Mouse (Mus musculus) activated CD4-positive, CD25-positive, alpha-beta regulatory T cell (primary cell): ENCODE results near the gene Ngdn. TPM values are rescaled to one million over a fixed set of nuclear protein-coding genes. Genes with fewer than 3 reads are reported as not detected.

Source experiments
- polyA plus RNA-seq, 2 experiments: library from polyadenylated mRNA; unstranded; fragments of 100-300 nt; shearing (Covaris generic); gene quantifications; one replicate each; pipeline ENCODE4 v1.2.1; 2017

Gene Ngdn
- 100 to 1,000 TPM; 108 to 134 TPM for polyA plus RNA-seq

GRCm38 (mm10) chr14:55014991-55015766 is at the start of gene Ngdn:
TSS of gene Ngdn (plus strand) at chr14:55015454.

GRCm38 (mm10) chr14:54966320-54966977 is 48.8 kb upstream of the Ngdn start, which contains the start of gene Myh6:
TSS of gene Myh6 (minus strand) at chr14:54966927.

GRCm38 (mm10) chr14:54976633-54977032 is 38.6 kb upstream of the Ngdn start, which contains the start of gene Gm17428:
TSS of gene Gm17428 (plus strand) at chr14:54976933.

GRCm38 (mm10) chr14:54994136-54994868 is 21.0 kb upstream of the Ngdn start, which contains the start of gene Myh7:
TSS of gene Myh7 (minus strand) at chr14:54994626.

Other genes with a start within 250 kb of the Ngdn start
- under 1 TPM; 0.27 to 0.98 TPM for gene Slc7a8, start 233.5 kb upstream of the Ngdn start, polyA plus RNA-seq
- under 1 TPM in 1 of 2 experiments, not detected in 1; 0.28 TPM for gene Rnf212b, start 201.3 kb upstream of the Ngdn start, polyA plus RNA-seq
- gene Homez, start 144.5 kb upstream of the Ngdn start, polyA plus RNA-seq, result 10 to 100 TPM; 14.3 to 15.8 TPM
- gene Ppp1r3e, start 137.9 kb upstream of the Ngdn start, polyA plus RNA-seq, result 1 to 10 TPM in 1 of 2 experiments, under 1 TPM in 1; 0.54 to 1.5 TPM
- under 1 TPM; 0.20 to 0.21 TPM for gene Bcl2l2, start 132.1 kb upstream of the Ngdn start, polyA plus RNA-seq
- gene Gm20521, start 132.0 kb upstream of the Ngdn start, polyA plus RNA-seq, result under 1 TPM in 1 of 2 experiments, not detected in 1; 0.30 TPM
- gene Pabpn1, start 123.0 kb upstream of the Ngdn start, polyA plus RNA-seq, result 100 to 1,000 TPM; 180 to 240 TPM
- 1 to 10 TPM; 3.1 to 7.2 TPM for gene Slc22a17, start 102.3 kb upstream of the Ngdn start, polyA plus RNA-seq
- not detected for gene Efs, start 89.3 kb upstream of the Ngdn start, polyA plus RNA-seq
- not detected for gene Il25, start 82.8 kb upstream of the Ngdn start, polyA plus RNA-seq
- under 1 TPM in 1 of 2 experiments, not detected in 1; 0.43 TPM for gene Cmtm5, start 79.2 kb upstream of the Ngdn start, polyA plus RNA-seq
- gene Myh6, start 48.5 kb upstream of the Ngdn start, polyA plus RNA-seq, result under 1 TPM in 1 of 2 experiments, not detected in 1; 0.05 TPM
- gene Gm17428, start 38.5 kb upstream of the Ngdn start, polyA plus RNA-seq, result not detected
- gene Myh7, start 20.8 kb upstream of the Ngdn start, polyA plus RNA-seq, result under 1 TPM in 1 of 2 experiments, not detected in 1; 0.11 TPM
- 1 to 10 TPM; 4.6 to 6.7 TPM for gene Zfhx2, start 76.9 kb downstream of the Ngdn start, polyA plus RNA-seq
- gene Thtpa, start 79.3 kb downstream of the Ngdn start, polyA plus RNA-seq, result 10 to 100 TPM in 1 of 2 experiments, 1 to 10 TPM in 1; 7.3 to 14.3 TPM
- gene Ap1g2, start 91.1 kb downstream of the Ngdn start, polyA plus RNA-seq, result 100 to 1,000 TPM; 102 to 150 TPM
- under 1 TPM in 1 of 2 experiments, not detected in 1; 0.32 TPM for gene Jph4, start 101.5 kb downstream of the Ngdn start, polyA plus RNA-seq
- not detected for gene Dhrs2, start 206.6 kb downstream of the Ngdn start, polyA plus RNA-seq